Mouse (Mus musculus): ENCODE results near the gene Sh3pxd2a. TPM values are rescaled to one million over a fixed set of nuclear protein-coding genes. Genes with fewer than 3 reads are reported as not detected.
A peak's percentile ranks its signal among the peaks of the same experiment; 100 is the strongest.

Gene Sh3pxd2a
- polyA plus RNA-seq, 1 experiment, result 12.1 TPM

GRCm38 (mm10) chr19:47360017-47360416 is 104.2 kb downstream of the Sh3pxd2a start:
- H3K4me1 ChIP-seq (ENCODE audit: control insufficient read depth, insufficient read depth, insufficient read length), result no peaks in the 10 kb centered on the region
- 94% methylated on average over 16 of the region's 16 CpGs for WGBS
- no peaks in the 10 kb centered on the region for H3K27me3 ChIP-seq (ENCODE audit: control insufficient read depth, insufficient read depth, low read length)
- H3K36me3 ChIP-seq (ENCODE audit: control insufficient read depth, insufficient read depth, low read length), result peaks cover 18% of the 10 kb centered on the region
- no peak for DNase-seq (ENCODE audit: low read depth in 1 of 2, low spot score in 2 of 2)
- no peak overlapping the region for H3K27ac ChIP-seq (ENCODE audit: insufficient read depth, low read length)
- no peak overlapping the region for H3K4me3 ChIP-seq (ENCODE audit: extremely low read depth, insufficient read depth, insufficient read length)
- TF ChIP-seq CTCF (IDR thresholded peaks at IDR 0.05; ENCODE audit: extremely low read depth, insufficient read depth, insufficient read length, insufficient replicate concordance) (no peak), POLR2A (IDR thresholded peaks at IDR 0.05; ENCODE audit: low read depth, low read length) (no peak)

GRCm38 (mm10) chr19:47359166-47359931 is 104.9 kb downstream of the Sh3pxd2a start:
- DNase-seq (ENCODE audit: low read depth in 1 of 2, low spot score in 2 of 2), result no peak

GRCm38 (mm10) chr19:47357297-47357696 is 106.9 kb downstream of the Sh3pxd2a start:
- no peak for TF ChIP-seq POLR2A (IDR thresholded peaks at IDR 0.05; ENCODE audit: low read depth, low read length)

More at GRCm38 (mm10) chr19:47359166-47359931, 104.9 kb downstream of the Sh3pxd2a start:
- 32% methylated on average over 15 of the region's 15 CpGs for WGBS
- Histone ChIP-seq H3K27me3 (ENCODE audit: control insufficient read depth, insufficient read depth, low read length) (no peaks in the 10 kb centered on the region), H3K27ac (ENCODE audit: insufficient read depth, low read length) (peak overlapping the region; percentile 31; the same call in 1 of the 2 replicates), H3K4me1 (ENCODE audit: control insufficient read depth, insufficient read depth, insufficient read length) (no peaks in the 10 kb centered on the region), H3K4me3 (ENCODE audit: extremely low read depth, insufficient read depth, insufficient read length) (peak overlapping the region; percentile 12; the same call in 1 of the 2 replicates), H3K36me3 (ENCODE audit: control insufficient read depth, insufficient read depth, low read length) (peaks cover 16% of the 10 kb centered on the region)
- TF ChIP-seq CTCF (IDR thresholded peaks at IDR 0.05; ENCODE audit: extremely low read depth, insufficient read depth, insufficient read length, insufficient replicate concordance) (no peak), POLR2A (IDR thresholded peaks at IDR 0.05; ENCODE audit: low read depth, low read length) (no peak)

GRCm38 (mm10) chr19:47356188-47356857 is 107.9 kb downstream of the Sh3pxd2a start:
- TF ChIP-seq CTCF (IDR thresholded peaks at IDR 0.05; ENCODE audit: extremely low read depth, insufficient read depth, insufficient read length, insufficient replicate concordance), result peak; percentile 48; the same call in 1 of the 2 replicates
- TF ChIP-seq POLR2A (IDR thresholded peaks at IDR 0.05; ENCODE audit: low read depth, low read length), result no peak
- Histone ChIP-seq H3K36me3 (ENCODE audit: control insufficient read depth, insufficient read depth, low read length) (peaks cover 3% of the 10 kb centered on the region; the same call in 1 of the 2 replicates), H3K4me1 (ENCODE audit: control insufficient read depth, insufficient read depth, insufficient read length) (no peaks in the 10 kb centered on the region), H3K27me3 (ENCODE audit: control insufficient read depth, insufficient read depth, low read length) (no peaks in the 10 kb centered on the region), H3K4me3 (ENCODE audit: extremely low read depth, insufficient read depth, insufficient read length) (no peak overlapping the region), H3K27ac (ENCODE audit: insufficient read depth, low read length) (no peak overlapping the region)
- DNase-seq (ENCODE audit: low read depth in 1 of 2, low spot score in 2 of 2), result peak; percentile 62 to 71
- 22% methylated on average over 6 of the region's 6 CpGs for WGBS

More at GRCm38 (mm10) chr19:47357297-47357696, 106.9 kb downstream of the Sh3pxd2a start:
- WGBS, result 90% methylated on average over 3 of the region's 3 CpGs
- Histone ChIP-seq H3K27me3 (ENCODE audit: control insufficient read depth, insufficient read depth, low read length) (no peaks in the 10 kb centered on the region), H3K4me3 (ENCODE audit: extremely low read depth, insufficient read depth, insufficient read length) (no peak overlapping the region), H3K36me3 (ENCODE audit: control insufficient read depth, insufficient read depth, low read length) (peaks cover 5% of the 10 kb centered on the region; the same call in 1 of the 2 replicates), H3K4me1 (ENCODE audit: control insufficient read depth, insufficient read depth, insufficient read length) (no peaks in the 10 kb centered on the region), H3K27ac (ENCODE audit: insufficient read depth, low read length) (no peak overlapping the region)
- no peak for DNase-seq (ENCODE audit: low read depth in 1 of 2, low spot score in 2 of 2)

GRCm38 (mm10) chr19:47354456-47354855 is 109.7 kb downstream of the Sh3pxd2a start:
- Histone ChIP-seq H3K27me3 (ENCODE audit: control insufficient read depth, insufficient read depth, low read length) (no peaks in the 10 kb centered on the region), H3K4me3 (ENCODE audit: extremely low read depth, insufficient read depth, insufficient read length) (no peak overlapping the region), H3K27ac (ENCODE audit: insufficient read depth, low read length) (no peak overlapping the region), H3K36me3 (ENCODE audit: control insufficient read depth, insufficient read depth, low read length) (peaks cover 3% of the 10 kb centered on the region; the same call in 1 of the 2 replicates), H3K4me1 (ENCODE audit: control insufficient read depth, insufficient read depth, insufficient read length) (no peaks in the 10 kb centered on the region)
- DNase-seq (ENCODE audit: low read depth in 1 of 2, low spot score in 2 of 2), result no peak
- 90% methylated on average over 8 of the region's 8 CpGs for WGBS
- TF ChIP-seq POLR2A (IDR thresholded peaks at IDR 0.05; ENCODE audit: low read depth, low read length) (no peak), CTCF (IDR thresholded peaks at IDR 0.05; ENCODE audit: extremely low read depth, insufficient read depth, insufficient read length, insufficient replicate concordance) (no peak)

GRCm38 (mm10) chr19:47349043-47349442 is 115.2 kb downstream of the Sh3pxd2a start:
- H3K4me3 ChIP-seq (ENCODE audit: extremely low read depth, insufficient read depth, insufficient read length), result no peak overlapping the region
- no peak for DNase-seq (ENCODE audit: low read depth in 1 of 2, low spot score in 2 of 2)
- H3K36me3 ChIP-seq (ENCODE audit: control insufficient read depth, insufficient read depth, low read length), result peaks cover 1% of the 10 kb centered on the region; the same call in 1 of the 2 replicates
- H3K27ac ChIP-seq (ENCODE audit: insufficient read depth, low read length), result no peak overlapping the region
- H3K4me1 ChIP-seq (ENCODE audit: control insufficient read depth, insufficient read depth, insufficient read length), result no peaks in the 10 kb centered on the region
- TF ChIP-seq POLR2A (IDR thresholded peaks at IDR 0.05; ENCODE audit: low read depth, low read length) (no peak), CTCF (IDR thresholded peaks at IDR 0.05; ENCODE audit: extremely low read depth, insufficient read depth, insufficient read length, insufficient replicate concordance) (no peak)
- 90% methylated on average over 8 of the region's 8 CpGs for WGBS
- no peaks in the 10 kb centered on the region for H3K27me3 ChIP-seq (ENCODE audit: control insufficient read depth, insufficient read depth, low read length)
